Mouse (Mus musculus) adrenal gland, postnatal 36 days (tissue): ENCODE measurements around the gene Hebp1. TPM values are rescaled to one million over a fixed set of nuclear protein-coding genes. Genes with fewer than 3 reads are reported as not detected.

Experiments used
- DNase-seq, 2 experiments: peaks; one replicate each; pipeline ENCODE4 v3.0.0; 2021; ENCODE audit warnings: mixed read lengths in 1 of 2
- total RNA-seq, 2 experiments: library from RNA; stranded (reverse); gene quantifications; 2 replicates each; pipeline ENCODE4 v1.2.3; 2021

The Hebp1 gene
- total RNA-seq, 2 experiments from 2014 or later: 18.2 to 28.0 TPM

DNA sequence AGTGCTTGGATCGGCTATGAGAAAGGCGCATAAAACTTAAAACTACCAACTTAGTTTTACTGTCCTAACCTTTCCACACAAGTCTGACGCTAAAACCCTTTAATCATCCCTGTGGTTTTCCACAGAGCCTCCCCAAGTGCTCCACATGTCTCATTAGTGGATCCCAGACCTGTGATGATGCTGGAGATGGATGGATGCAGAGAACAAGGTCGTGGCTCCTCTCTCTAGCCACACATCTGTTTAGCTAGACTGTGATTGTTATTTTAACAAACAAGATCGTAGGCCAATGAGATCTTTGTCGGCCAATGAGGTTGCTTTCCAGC lies 84.7 kb downstream of the Hebp1 start:
- no peak for DNase-seq

DNA sequence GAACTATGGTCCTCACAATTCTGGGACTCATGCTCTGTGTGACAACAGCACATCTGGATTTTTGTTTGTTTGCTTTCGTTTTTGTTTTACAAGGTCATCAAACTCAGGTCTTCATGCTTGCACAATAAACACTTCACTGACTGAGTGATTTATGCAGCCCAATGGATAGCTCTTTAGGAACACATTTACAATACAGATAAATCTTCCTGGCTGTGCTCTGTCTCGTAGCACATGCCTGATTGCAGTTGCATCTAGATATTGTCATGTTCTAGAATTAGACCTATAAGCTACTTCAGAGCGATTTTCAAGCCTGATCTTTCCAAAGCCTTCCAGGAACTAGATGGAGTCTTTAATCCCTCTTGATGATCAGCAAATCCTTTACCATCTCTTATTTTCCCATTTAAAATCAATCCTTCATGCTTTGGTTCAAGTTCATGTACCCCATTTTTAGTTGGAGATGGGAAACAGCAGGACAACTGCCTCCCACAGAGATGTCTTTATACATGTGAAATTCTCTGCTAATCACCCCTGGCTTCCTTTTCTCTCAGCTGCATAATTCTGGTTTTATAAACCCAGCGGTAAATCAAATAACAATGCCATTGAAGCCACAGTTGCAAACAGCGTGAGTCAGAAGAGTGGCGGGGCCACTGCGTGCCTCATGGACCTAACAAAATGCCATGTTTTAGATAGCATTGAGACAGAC lies 85.3 kb downstream of the Hebp1 start:
- DNase-seq: peak; percentile 37 to 50

DNA sequence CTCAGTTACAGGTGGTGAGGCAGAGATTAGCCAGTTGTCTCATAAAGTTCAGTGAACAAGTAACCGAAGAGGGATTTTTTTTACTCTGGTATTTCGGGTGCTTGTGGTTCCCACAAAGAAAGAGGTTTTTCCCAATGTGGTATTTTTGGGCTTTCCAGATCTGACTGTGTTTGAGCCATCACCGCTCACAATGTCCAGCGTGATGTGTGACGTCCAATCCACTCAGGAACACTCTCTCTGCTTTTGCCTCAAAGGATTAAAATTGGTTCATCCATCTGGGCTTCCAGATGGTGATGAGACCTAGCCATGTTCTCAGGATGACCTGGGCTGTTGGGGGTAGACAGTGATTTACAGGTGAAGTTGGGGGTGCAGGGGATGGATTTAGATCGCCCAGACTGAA lies 90.8 kb downstream of the Hebp1 start:
- DNase-seq: no peak

DNA sequence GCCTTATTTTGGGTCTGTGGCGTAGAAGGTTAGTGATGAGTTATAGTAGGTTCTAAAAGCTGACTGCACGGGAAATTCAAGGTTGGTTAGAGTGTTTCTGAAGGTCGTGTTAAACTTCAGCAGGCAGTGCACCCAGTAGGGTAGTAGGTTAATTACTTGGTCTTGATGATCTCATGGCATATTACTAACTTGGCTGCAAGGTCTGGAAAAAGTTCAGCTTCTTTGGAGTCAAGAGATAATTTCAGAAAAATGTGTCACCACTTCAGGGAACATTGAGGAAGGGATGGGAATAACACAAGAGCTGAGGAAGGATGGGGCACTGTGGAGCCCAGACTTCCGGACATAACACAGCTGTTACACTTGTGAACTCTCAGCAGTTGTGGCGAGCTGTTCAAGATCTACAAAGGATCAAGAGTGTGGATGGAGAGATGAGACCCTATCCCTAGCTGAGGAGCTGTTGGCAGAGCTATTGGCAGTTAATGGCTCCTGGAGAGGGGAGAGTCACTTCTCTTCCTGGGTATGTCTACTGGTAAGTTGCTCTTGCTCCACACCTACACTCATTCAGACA lies 95.0 kb downstream of the Hebp1 start:
- DNase-seq: peak; percentile 18 to 19

DNA sequence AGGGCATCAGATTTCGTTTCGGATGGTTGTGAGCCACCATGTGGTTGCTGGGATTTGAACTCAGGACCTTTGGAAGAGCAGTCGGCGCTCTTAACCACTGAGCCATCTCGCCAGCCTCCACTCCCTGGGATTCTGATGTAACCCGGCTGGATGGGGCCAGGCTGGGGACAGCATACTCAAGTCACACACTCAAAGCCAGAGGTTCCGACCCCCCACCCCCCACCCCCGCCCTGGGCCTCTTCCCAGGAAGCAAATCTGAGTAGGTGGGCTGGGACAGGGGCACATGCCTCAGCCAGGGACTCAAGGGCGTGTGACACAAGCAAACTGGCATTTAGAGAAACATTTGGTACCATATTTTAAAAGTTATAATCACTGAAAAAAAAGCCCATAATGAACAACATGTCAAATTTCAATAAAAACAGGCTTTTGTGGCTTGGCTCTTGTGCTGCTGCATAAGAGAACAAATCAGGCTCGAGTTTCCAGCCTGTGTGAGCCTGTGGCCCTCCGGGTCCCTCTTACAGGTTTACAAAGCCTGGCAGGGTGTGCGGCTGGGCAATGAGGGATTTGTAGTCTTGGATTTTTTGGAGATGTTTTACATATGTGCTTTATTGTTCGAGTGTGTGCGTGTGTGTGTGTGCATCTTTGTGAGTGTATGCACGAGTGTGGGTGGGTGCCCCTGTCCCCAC lies 96.9 kb downstream of the Hebp1 start:
- no peak for DNase-seq

DNA sequence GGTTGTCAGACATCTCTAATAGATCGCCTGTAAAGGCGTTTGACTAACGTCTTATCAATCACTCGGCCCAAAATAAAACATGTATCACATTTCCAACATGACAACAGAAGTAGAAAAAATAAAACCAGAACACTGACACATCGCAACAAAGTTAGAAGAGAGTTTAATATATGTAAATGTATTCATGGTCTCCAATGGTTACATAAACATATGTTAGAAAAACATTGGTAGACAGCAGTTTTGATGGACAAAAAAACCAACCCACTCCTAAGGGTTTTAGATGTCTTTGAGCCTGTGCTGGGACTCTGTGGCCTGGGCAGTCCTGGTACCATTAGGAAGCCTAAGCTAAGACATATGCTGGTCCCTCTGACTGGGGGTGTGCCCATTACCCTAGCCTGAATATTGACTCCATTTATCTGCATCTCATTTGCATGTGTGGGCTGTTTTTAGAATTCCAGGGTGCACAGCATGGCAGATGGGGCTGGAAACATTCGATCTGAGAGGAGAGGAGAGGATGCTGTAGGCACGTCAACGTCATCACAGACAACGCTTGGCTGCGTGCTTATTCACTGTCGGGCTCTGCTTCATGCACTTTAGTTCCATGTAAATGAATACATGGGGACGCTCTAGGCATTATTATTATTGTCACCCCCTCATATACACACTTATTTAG lies 104.9 kb downstream of the Hebp1 start:
- DNase-seq: no peak

DNA sequence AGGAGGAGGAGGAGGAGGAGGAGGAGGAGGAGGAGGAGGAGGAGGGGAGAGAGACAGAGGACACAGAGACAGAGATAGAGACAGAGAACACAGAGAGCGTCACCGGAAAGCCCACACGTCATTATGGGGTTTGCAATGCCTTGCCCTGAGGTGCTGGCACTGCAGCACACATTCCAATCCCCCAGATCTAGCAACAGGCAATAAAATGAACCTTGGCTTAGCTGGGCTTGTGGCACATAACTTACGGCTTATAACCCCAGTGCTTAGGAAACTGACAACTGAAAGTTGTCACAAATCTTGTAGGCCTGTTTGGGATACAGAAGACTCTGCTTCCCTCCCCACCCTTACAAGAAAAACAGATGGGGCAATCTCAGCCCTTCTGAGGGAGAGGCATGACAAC lies 107.2 kb downstream of the Hebp1 start:
- no peak for DNase-seq

DNA sequence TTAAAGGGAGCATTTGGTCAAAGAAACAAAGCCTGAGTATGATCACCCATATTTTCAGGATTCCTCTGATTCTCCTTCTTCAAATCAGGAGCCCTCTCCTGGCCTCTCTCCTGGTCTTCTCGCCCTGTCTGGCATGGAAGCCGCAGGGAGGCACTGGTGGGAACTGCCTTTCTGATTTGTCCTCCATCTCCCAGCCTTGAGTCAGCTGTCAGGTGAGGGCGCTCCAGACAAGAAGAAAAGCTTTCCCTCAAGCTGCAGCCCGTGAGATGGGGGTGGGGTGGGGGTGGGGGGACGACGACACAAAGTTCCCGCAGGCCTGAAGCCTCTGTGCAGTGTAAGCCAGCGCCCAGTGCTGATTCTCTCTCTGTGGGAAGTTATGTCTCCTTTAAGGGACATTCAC lies 108.0 kb downstream of the Hebp1 start:
- DNase-seq: no peak

DNA sequence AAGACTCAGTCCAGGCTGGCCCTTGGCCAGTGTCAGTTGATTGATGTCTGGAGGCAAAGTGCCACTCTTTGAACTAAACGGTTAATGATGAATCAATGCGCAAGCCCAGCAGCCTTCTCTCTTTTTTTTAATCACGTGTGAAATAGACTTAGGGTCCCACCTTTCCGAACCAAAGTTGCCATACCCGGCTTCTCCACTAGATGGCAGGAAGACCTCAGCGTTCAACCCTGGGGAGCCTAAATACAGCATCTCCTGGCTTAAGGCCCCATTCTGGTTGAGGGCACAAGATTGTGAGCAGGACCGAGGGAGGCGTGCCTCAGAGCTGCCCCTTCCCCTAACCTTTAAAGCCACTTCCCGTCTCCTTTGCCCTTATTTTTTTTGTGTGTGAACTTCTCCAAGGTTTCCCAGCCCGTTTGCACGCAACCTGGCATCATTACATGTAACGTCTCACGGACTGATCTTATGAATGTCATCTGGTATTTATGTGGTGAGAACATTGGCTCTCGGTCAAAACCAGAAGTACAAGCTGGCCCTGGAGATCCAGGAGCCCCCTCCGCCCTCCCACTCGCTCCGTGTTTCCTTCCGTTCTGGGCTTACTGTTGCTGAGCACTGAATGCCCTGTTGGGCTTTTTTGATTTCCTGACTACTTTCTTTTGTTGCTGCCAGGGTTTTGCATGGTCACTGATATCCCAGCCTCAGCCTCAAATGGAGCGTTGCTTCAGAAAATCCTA lies 109.9 kb downstream of the Hebp1 start:
- DNase-seq: peak; percentile 68 to 69

Other genes starting within 250 kb of the Hebp1 start
- gene Apold1, start 216.3 kb downstream of the Hebp1 start, total RNA-seq: 1 to 10 TPM; 4.5 to 5.5 TPM
- 10 to 100 TPM; 63.1 to 63.2 TPM for gene Ddx47, start 186.4 kb downstream of the Hebp1 start, total RNA-seq
- 1 to 10 TPM in 1 of 2 experiments, under 1 TPM in 1; 0.72 to 1.1 TPM for gene Gprc5a, start 132.4 kb downstream of the Hebp1 start, total RNA-seq
- not detected for gene Gprc5d, start 79.7 kb downstream of the Hebp1 start, total RNA-seq
- 10 to 100 TPM; 26.5 to 31.9 TPM for gene Fam234b, start within 50 bp of the Hebp1 start, total RNA-seq
- gene Gsg1, start 56.3 kb upstream of the Hebp1 start, total RNA-seq: not detected
- gene Pbp2, start 112.4 kb upstream of the Hebp1 start, total RNA-seq: not detected
- gene Emp1, start 164.5 kb upstream of the Hebp1 start, total RNA-seq: 10 to 100 TPM; 25.9 to 46.9 TPM